Mouse (Mus musculus) adrenal gland, adult 2 months (tissue): ENCODE measurements around the gene D430041D05Rik. TPM values are rescaled to one million over a fixed set of nuclear protein-coding genes. Genes with fewer than 3 reads are reported as not detected.
A peak's percentile ranks its signal among the peaks of the same experiment; 100 is the strongest.

Source experiments
- DNase-seq: peaks from one replicate; pipeline ENCODE4 v3.0.0; 2021
- long read RNA-seq: library from polyadenylated mRNA; stranded (forward); transcript quantifications from one replicate; pipeline ENCODE4 v2.0.0, GENCODE M21; 2021
- polyA plus RNA-seq: library from polyadenylated mRNA; depleted of rRNA; stranded (reverse); fragments of >200 nt; gene quantifications from 2 replicates; pipeline ENCODE4 v1.2.3, GENCODE M21; 2012; rRNA removed
- total RNA-seq, 2 experiments: library from RNA; stranded (reverse); gene quantifications; 2 replicates each; pipeline ENCODE4 v1.2.3; 2021

Gene D430041D05Rik
- 10 to 100 TPM; 16.0 to 23.6 TPM for total RNA-seq
- polyA plus RNA-seq = 8.5 and 11.9 TPM in 2 replicates
- long read RNA-seq, partial matches to known transcripts = 0 of 3 reads
- long read RNA-seq, other reads (novel, unspliced or antisense) = 3 of 3 reads

DNA sequence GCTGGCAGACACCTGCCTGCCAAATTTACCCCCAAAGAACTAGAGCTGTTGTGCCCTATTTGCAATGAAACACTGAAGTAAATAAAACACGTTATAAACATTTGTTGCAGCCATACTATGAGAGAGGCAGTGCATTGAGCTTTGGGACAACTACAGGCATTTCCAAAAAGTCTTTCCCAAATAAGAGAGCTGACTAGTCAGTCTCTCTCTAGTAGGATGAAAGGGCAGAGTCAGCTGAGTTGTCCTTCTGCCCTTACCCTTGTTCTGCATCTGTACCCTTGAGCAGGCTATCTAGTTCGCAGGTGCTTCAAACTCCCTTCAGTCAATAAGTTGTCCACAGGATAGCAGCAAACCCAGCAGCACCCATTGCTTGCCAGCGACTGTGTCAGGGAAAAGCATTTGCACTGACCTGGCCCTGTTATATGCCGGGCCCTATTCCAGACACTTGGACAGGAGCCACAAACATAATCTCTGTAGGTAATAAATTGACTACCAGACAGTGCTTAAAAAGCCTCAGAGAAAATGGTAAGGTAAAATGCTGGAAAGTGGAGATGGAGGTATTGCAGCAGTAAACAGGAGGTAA, at the start of gene D430041D05Rik:
Gene D430041D05Rik, minus strand, starts transcription at position 51 of the 583 bp plus-strand sequence.
- DNase-seq = no peak

DNA sequence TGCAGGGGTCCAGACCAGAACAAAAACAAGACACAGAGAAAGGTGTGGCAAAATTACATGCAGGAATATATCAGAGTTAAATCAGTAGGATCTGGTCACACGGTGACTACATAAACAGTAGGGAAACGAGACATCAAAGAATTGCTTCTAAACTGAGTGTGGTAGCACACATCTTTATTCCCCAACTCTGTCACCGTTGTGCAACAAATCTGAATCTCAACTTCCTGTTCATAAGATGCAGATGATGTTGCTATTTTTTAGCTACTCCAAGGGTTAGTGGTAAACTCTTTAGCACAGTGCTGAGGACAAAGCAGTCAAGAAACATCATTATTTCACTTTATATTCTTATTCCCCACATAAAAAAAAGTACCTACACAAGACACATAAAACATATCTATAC, 49.2 kb upstream of the D430041D05Rik start:
- DNase-seq = no peak

DNA sequence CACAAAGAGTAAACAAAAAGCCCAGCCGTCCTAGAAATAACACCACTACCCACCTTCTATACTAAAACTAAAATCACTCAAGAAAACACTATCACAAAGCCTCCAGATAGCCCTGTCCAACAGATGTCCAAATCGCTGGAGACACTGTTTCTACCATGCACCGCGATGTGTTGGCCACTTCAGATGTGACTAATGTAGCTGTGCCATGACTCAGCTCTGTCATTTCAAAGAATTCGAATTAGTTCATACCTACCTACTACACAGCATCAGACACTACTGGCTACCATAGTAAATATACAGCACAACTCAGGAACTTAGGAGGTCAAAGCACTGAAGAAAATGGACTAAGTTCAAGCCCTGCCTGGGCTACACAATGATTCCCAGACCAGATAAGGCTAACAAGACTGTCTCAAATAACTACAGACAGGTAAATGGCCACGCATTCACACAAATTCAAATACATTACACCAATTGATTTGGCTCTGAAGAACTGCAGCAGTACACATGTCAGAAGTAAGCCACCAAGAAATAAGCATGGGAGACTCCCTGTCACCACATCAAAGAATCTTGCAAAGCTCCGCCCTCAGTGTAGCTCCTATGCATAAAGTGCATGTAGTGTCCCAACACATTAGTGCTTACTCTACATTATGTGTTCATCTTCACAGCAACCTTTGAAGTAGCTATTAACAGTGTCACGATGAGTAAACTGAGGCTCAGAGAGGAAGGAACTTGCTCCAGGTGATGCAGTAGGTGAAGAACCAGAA, 47.9 kb upstream of the D430041D05Rik start:
- peak; percentile 49 for DNase-seq

DNA sequence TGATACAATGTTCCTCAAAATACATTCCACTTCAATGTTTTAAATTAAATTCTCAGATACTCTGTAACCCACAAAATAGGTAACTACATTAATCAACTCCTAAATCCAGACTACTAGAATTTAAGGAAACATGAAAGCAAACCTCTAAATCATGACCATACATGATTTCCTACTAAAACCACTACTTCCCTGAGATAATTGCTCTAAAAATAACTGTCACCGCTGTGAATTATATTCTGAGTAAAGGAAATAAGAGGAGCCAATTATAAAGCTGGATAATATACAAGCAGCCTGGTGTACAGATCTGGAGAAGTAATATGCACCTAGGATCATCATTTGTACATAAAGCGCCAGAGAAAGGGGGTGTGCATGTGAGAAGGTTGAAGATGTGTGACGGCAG, 46.3 kb upstream of the D430041D05Rik start:
- no peak for DNase-seq

DNA sequence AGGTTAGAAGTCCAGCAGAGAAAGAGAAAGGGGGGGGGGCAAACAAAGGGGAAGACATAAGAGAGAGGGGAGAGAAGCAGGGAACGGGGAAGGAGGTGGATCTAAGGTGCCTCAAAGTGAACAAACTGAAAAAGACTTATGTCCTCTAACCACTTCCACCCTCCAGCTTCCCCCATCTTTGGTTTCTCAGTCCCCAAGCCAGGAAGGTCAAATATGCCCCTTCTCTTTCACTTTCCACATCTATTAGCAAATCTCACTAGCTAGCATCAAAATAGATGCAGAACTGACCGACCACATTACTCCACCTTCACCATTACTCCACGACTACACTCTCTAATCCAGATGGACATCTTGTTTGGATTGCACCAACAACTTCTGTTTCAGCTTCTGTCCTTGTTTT, 39.9 kb upstream of the D430041D05Rik start:
- DNase-seq = no peak

DNA sequence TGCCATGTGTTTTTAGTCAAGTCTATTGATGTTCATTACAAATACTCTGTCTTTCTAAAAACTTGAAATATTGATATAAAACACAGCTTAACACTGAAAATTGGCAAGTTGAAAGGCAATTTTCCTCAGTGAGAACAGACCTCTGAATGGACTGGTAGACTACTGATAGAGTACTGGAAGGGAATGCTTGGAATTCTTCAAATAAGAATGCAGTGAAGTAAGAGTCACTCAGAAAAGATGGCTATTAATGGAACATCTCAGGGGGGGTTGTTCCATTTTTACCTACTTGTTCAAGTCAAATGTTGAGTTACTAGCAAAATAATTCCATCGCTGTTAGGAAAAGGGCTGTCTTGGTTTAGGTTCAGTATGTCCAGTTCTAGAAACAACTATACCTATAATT, 38.4 kb upstream of the D430041D05Rik start:
- DNase-seq = no peak

DNA sequence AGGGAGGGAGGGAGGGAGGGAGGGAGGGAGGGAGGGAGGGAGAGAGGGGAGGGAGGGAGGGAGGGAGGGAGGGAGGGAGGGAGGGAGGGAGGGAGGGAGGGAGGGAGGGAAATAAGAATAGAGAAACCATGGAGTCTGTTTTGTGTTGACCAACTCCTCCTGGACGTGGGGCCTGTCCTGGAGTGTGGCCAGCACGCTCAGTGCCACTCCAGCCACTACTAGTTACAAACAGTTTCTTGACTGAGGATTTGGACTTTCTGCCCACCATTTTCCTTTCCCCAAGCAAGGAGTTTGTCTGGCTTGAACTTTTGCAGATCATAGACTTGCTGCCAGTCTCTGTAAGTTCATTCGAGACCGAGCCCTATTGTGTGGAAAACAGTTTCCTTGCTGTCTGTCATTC, 37.4 kb upstream of the D430041D05Rik start:
- DNase-seq = no peak

DNA sequence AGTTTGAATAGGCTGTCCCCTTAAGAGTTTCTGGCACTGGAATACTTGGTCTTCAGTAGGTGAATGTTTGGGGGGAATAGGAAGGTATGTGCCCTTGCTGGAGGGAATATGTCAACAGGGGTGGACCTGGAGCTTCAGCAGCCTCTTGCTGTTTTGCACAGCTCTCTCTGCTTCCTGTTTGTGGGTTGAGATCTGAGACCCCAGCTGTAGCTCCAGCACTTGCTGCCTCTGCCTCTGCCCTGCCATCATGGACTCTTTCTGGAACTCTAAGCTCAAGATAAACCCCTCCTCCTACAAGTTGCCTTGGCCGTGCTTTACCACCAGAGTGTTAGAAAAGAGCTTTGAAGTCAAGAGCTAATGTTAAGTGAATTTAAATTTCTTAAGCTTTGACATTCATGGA, 35.2 kb upstream of the D430041D05Rik start:
- no peak for DNase-seq

DNA sequence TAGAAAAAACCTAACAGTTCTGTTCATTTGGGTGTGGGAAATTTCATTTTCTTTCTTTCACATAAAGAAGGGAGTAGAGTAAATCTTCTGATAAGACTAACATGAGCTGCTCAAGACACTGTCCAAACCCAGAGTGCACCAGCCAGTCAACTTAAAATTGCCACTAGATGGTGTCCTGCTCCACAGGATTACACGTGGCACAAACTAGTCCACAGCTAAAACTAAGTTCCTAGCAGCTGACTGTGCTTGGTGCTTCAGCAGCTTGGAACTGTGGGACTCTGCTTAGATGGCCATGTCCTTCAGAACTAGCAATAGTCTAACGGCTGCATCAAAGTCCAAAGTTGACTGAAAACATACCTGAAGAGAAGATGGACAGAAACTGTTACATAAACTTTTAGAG, 34.0 kb upstream of the D430041D05Rik start:
- DNase-seq = peak; percentile 79

DNA sequence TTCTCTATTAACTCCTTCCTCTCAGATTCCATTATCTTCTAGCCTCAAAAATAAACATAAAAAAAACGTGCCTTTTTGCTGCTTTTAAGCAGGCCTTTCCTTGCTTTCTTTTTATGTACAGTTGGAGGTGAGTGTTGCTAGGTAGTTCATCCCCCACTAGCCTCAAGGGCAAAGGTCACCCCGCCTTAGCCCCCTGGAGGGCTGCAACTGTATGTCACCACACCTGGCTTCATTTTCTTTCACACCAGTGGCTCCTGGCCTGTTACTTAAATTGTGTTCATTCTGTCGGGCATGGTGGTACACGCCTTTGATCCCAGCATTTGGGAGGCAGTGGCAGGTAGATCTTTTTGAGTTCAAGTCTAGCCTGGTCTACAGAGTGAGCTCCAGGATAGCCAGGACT, 31.5 kb upstream of the D430041D05Rik start:
- DNase-seq = no peak

DNA sequence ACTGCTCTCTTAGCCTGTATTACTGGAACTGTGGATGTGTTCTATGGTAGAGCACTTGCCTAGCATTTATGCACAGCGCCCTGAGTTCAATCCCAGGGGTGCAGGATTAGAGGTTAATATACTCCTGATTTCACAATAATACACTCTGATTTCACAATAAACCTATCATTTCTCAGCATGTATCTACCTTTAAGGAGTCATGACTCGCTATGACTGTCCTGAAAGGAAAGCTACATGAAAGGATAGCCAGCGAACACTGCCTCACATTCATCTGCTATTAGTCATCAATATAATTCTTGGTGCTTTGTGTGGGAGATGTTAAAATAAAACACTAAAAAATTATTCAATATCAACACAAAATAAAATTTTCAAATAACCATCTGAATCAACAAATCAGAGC, 25.4 kb upstream of the D430041D05Rik start:
- DNase-seq = no peak

DNA sequence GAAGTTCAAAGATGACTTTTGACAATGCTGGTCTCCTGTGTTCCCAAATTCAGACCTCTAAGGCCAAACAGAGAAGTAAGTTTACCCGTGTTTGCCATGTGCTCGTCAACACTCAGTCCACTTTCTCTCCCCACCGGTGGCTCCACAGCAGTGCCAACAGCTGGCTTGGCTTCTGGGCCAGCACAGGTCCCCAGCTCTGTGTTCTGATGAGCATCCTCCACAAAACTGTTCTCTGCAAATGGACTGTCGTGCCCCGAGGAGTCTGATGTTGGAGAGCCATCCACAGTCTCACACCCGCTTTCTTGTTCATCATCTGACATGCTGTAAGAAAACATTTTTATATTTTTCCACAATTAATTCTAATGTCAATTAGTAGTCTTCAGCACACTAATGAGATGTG, 20.3 kb upstream of the D430041D05Rik start:
- no peak for DNase-seq

DNA sequence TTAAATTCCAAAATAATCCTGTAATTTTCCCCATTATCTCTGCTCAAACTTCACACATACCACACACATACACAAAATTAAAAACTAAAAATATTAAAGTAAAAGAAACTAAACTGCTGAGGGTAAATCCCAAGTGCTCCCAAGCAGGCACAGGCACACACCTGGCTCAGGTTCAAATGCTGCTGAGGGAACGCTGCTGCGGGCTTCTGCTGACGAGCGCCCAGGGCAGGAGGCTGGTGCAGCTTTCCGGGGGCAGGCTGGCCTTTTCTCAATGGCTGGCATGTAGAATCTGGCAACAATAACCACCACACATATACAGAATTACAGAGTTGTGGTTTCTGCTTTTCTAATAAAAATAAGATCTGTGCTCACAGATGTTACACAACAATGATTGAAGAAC, 19.8 kb upstream of the D430041D05Rik start:
- no peak for DNase-seq

DNA sequence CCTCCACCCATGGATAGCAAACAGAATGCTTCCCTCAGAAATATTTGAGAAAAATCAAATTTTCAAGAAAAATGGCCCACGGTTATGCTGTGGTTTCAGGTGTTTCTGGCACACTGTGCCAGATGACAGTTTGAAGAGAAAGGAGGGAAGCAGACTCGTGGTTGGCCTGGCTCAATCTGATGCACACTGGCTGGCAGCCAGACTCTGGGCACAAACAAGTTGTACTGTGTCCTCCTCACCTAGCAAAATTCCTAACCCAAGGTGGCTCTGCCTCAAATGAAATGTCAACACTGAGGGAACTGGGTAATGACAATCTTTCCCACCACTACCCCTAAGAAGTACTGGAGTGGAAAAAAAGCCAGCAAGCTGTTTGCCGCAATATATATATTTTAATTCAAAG, 15.3 kb upstream of the D430041D05Rik start:
- no peak for DNase-seq

DNA sequence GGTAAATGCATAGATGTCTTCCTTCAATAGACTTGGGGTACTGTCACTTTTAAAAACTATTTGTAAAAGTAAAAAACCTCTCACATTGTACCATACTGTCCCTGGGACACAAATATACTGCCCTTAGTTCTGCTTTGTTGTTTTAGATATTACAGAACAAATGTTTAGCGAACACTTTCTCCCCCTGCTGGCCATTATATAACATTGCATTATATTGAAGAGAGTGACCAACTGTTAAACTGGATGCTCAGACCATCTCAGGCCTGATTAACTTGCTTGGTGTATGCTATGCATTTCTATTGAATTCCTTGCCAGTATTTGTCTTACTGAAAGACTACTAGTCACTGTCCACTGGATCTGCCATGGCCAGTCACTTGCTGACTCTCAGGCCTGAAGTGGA, 11.4 kb upstream of the D430041D05Rik start:
- DNase-seq = no peak

DNA sequence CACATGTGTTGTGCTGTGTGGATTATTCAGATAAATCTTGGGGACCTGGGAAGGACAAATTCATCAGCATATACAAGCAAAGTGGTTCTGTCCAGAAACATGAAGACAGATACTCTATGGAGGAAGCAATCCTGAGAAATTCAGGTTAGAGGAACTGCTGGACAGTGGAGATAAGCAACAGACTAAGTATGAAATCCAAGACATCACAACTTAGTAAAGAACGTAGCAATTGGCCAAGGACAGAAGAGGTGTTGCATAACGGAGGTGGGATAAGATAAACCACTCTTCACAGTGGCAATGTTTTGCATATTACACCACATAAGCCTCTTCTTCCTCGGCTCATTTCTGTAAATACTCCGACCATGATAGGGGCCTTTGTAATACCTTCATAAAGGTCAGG, 10.0 kb upstream of the D430041D05Rik start:
- DNase-seq = no peak

DNA sequence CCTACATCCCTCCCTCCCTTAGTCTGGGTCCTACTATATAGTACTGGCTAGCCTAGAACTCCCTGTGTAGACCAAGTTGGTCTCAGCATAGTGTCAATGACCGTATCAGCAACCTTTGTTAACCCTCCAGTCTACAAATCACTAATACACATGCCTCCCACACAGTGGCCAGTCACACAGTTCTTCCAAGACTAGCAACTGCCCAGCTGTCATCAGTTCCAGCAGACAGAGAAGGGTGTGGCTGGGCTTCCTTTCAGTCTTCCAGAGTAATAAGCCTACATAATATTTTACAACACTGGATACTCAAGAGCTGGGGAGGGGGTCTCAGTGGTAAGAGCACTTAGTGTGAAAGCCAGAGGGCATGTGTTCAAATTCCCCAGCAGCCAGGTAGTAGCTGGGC, 9.2 kb upstream of the D430041D05Rik start:
- no peak for DNase-seq

DNA sequence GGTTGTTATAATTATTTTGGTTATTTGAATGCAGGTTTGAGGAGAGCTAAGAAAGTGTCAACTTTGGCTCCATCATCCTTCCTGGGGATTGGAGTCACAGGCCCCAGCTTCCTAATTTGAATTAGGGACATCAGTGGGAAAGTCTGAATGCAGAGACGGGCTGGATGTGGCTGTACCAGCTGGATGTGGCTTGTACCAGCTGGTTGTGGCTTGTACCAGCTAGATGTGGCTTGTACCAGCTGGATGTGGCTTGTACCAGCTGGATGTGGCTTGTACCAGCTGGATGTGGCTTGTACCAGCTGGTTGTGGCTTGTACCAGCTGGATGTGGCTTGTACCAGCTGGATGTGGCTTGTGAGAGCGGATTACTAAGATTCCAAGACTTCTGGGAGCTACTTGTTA, 8.6 kb upstream of the D430041D05Rik start:
- no peak for DNase-seq

DNA sequence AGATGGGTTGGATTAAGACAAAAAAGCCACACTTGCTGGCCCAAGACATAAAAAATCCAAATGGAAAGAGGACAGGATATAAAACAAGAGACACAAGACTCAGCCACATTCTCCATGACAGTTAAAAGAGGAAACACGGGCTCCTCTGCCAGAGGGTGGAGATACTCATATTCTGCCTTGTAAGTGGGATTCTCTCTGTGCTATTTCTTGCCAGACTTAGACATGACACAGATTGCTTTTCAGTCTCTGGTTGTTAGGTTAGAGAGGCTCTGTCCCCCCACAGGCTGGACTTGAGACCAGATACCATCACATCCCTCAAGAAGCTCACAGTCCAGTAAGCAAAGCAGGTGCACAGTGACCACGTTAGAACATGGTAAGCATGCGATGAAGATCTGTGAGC, 2.2 kb upstream of the D430041D05Rik start:
- DNase-seq = no peak

DNA sequence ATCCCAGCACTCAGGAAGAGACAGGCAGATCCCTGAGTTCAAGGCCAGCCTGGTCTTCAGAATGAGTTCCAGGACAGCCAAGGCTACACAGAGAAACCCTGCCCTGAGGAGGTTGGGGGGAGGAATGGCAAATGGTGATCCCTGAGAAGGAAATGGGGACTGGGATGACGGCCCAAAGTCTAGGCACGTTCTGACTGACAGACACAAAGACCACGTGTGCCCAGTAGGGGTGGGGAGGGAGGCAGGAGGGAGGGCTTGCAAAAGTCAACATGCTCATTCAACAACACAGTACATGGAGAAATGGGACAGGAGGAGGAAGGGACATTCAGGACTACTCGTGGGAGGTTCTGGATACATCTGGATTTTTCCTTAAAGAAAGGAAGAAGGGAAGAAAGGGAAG, 1.7 kb upstream of the D430041D05Rik start:
- DNase-seq = no peak

DNA sequence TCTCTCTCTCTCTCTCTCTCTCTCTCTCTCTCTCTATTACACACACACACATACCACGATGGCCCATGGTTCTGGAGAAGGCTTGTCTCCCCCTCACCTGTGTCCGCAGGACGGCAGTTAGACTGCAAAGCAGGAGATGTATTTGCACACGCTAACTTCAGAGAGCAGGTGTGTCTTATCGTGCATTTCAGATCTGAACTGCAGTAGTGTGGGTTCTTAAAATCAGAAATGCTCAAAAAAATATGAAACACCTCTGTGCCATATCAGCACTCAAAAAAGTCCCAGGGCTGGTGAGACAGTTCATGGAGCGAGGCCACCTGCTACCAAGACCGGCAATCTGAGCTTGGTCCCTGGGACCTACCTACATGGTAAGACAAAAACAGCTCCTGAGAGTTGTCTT, 993 bp upstream of the D430041D05Rik start:
- no peak for DNase-seq

DNA sequence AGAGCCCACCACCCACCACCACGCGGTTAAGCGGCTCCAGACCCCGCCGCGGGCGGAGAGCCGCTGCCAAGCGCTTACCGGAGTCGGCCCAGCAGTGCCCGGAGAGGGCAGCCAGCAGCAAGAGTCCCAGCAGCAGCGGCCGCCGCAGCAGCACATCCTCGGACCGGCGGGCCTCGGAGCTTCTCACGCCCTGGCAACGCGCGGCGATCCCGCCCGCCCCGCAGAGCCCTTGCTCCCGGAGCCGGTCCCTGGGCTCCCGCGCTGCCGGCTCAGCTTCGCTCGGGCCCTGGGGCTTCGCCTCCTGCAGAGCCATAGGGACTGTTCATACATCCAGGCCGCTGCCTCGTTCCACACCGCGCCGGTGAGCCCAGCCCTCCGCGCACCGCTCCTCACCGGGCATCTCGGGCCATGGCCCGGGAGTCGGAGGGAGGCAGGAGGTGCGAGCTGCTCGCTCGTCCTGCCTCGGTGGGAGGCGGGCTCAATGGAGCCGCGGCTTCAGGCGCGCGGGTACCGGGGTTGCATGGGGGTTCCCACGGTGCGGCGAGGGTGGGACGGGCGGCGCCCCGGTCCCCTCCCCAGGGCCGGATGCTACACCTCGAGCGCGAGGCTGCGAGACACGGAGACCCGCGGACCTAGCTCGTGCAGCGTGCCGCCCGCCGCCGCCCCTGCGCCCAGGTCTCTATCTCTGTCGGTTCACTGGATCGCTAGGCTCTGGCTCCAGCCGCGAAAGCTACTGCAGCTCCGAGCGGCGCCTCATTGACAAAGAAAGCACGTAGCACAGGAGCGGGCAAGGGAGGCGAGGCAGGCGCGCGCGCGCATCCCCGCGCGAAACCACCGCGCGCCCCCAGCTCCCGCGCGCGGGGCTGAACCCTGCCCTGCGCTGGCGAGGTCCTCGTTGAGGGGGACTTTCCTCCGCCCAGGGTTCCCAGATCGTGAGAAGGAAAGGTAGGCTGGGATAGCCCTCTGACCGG, 677 bp downstream of the D430041D05Rik start:
- peak; percentile 78 for DNase-seq

DNA sequence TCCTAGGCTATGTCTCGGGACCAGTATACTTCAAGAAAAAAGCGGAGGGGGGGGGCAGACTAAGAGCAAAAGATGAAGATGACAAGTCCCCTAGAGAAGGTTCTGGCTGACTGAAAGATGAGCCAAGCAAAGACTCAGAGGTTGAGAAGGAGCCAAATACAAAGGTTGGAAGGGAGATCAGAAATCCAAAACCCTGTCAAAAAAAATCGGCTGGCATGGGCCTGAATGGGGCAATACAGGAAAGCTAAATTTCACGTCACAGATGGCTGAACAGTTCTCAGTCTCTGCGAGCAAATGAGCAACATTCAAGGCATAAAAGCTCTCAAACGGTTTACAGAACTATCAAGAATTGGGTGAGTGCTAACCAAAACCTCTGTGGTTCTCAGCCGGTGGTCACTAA, 2.5 kb downstream of the D430041D05Rik start:
- no peak for DNase-seq
